Mouse (Mus musculus) T-helper 2 cell (primary cell): ENCODE results near the gene Gm12185.
"Not testable (repeated sequence)": the region's sequence is repeated elsewhere in the genome, so short reads cannot be mapped to it uniquely, and the experiment has no call there.

Source experiments
- in situ Hi-C: fragments of 300-600 bp; cut with MboI, MseI; formaldehyde crosslinking; loops from one replicate; pipeline ENCODE4 v1.15.1; 2025; ENCODE audit warnings: high pct_unique_total_duplicates

Gene Gm12185

DNA sequence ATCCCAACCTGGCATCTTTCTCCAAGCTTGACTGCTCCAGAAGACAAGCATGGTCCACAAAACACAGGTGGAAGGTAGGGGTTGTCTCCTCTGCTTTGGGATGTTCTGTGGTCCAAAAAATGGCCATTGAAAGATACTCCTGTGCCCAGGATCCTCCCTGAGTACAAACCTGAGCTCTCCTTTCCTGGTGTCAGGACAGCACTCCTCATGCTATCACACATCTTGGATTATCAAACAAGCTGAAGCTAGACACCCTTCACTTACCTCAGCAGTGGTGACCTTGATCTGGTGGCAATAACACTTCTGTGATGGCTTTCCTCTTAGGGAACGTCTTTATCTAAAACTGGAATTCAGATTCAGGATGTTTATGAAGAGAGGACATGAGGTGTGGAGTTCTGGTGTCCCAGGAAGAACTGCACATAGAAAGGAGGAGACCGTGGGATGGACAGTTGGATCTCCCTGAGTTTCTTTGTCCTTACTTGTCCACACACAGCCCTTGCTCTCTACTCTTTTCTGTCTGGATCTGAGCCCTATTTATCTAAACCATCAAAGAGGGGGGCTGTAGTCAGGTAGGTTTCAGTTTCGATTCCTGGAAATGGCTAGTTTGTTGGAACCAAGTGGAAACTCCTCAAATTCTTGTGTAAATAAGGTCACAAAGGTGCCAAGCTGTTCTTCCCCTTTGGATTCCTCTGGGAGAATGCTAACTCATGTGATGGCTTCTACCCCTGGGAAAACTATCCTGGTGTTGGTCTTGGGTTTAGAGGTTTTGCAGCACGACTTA lies at the start of gene Gm12185:
Gene Gm12185, minus strand, starts transcription at position 487 of the 781 bp plus-strand sequence.
- in situ Hi-C loops: loop anchor here (5.0 kb wide), 1 partner anchor 65 kb away; no protein-coding TSS in a partner anchor

DNA sequence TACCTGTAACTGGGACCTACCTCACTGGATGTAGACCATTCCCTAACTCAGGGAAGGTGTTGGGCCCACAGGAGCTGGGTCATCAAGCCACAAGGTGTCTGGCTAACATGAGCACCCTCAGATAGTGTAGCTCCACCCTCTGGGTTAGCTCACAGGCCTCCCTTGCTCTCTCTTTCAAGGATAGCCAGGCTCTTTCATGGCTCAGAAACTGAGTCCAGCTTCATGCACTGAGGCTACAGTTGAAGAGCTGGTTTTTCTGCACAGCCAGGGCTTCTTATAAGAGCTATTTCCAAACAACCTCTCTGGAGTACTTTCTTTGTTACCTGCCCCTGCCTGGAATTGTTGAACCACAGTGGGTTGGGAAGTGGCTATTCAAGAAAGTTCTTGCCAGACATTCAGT lies 20.0 kb upstream of the Gm12185 start:
- in situ Hi-C loops: not testable (repeated sequence)

- in situ Hi-C loops: loop anchor here (5.0 kb wide), 1 partner anchor 74 kb away; no protein-coding TSS in a partner anchor
Measured at GRCm38 (mm10) chr11:49006785-49007184, 14.8 kb upstream of the Gm12185 start.

GRCm38 (mm10) chr11:49006317-49006716 lies 14.3 kb upstream of the Gm12185 start:
- in situ Hi-C loops: loop anchor here (5.0 kb wide), 1 partner anchor 74 kb away; no protein-coding TSS in a partner anchor

GRCm38 (mm10) chr11:49000411-49000810 lies 8.4 kb upstream of the Gm12185 start:
- in situ Hi-C loops: not testable (repeated sequence)

GRCm38 (mm10) chr11:48994018-48994417 lies 2.0 kb upstream of the Gm12185 start, which contains the start of gene Tgtp1:
Gene Tgtp1 (minus strand): TSS chr11:48994172.
- in situ Hi-C loops: loop anchor here (5.0 kb wide), 1 partner anchor 63 kb away; no protein-coding TSS in a partner anchor

DNA sequence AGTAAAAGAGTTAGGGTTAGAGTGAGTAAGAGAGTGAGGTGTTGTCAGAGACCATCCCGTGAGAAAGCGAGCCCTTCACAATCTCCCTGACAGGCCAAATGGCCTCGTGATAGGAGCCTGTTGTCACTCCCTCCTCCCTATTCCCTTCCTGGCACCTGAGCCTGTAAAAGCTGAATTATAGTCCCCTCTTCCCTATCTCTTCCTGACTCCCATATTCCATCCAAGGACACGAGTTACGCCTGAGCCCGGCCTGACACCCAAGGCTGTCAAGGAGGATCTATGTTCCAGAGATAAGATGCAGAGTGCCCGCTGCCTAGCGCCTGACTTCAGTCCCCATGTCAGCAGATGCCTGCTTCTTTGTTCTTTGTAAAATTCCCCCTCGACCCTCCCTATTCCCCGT lies 1.3 kb upstream of the Gm12185 start:
- in situ Hi-C loops: loop anchor here (5.0 kb wide), 1 partner anchor 64 kb away; no protein-coding TSS in a partner anchor

DNA sequence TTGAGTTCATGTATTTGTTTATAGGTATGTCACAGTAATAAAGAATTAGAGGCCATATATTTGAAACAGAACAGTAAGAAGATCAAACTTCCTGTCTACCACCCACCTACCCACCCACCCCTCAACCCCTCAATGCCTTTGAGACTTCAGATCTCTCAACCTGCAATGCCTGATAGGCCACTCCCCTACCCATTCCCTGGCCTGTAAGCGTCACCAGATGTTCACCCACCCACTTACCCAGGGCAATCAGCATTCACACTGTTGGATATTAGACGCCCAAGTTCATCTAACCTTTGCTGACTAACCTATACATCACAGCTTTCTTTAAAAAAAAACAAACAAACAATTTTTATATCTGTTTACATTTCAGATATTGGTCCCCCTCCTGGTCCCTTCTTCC lies 2.0 kb downstream of the Gm12185 start:
- in situ Hi-C loops: loop anchor here (5.0 to 10.0 kb wide), 2 partner anchors 67 to 95 kb away; no protein-coding TSS in a partner anchor

DNA sequence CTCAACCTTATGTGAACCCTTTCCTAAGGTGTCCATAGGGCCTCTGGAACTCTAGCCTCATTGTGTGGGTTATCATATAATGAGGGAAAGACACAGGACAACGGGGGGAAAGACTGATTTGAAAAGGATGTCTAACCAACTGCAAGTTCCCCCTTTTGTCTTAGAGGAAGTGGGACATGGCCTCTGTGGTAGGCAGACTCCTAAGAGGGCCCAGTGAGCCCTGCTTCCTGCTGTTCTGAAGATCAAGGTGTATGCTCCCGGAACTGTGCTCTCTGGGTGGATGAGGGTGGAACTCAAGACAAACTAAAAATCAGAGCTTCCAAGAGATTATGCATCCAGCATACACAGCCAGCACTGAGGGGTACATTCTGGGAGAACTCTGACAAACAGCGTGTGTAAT lies 3.8 kb downstream of the Gm12185 start:
- in situ Hi-C loops: loop anchor here (10.0 kb wide), 1 partner anchor 97 kb away; no protein-coding TSS in a partner anchor

DNA sequence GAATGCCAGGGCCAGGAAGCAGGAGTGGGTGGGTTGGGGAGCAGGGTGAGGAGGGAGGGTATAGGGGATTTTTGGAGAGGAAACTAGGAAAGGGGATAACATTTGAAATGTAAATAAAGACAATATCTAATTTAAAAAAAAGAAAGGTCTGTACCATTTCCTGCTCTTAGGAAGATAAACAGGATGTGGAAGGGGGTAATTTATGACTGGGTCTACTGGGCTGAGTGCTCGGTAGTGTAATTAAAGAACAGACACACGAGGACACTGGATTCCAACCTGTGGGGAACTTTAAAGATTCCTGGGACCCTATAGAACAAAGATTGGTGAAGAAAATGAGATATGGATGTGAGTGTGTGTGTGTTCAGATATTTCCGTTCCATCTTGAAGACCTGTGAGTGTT lies 9.2 kb downstream of the Gm12185 start:
- in situ Hi-C loops: loop anchor here (10.0 kb wide), 1 partner anchor 102 kb away; no protein-coding TSS in a partner anchor

- in situ Hi-C loops: loop anchor here (10.0 kb wide), 1 partner anchor 105 kb away; no protein-coding TSS in a partner anchor
Measured at GRCm38 (mm10) chr11:48980052-48980451, 12.0 kb downstream of the Gm12185 start.

DNA sequence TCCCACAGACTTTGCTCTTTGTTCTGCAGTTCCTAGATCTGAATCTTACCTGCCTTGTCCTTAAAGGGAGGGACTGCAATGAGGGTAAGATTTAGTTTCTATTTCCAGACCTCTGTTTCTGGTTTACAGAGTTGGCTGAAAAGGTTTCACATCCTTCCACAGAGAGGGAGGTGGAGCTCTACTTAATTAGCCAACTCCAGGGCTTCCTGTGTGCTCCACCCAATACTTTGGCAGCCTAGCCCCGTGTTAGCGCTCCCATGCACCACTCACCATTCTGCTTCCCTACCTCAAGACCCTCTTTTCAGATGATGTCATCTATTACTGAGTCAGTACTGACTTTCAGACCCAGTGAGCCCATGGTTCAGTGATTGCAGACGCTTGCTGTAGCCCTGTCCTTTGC lies 12.8 kb downstream of the Gm12185 start, which contains the start of gene 9930111J21Rik1:
Gene 9930111J21Rik1, minus strand, starts transcription at position 148 of the 400 bp plus-strand sequence.
- in situ Hi-C loops: not testable (repeated sequence)

DNA sequence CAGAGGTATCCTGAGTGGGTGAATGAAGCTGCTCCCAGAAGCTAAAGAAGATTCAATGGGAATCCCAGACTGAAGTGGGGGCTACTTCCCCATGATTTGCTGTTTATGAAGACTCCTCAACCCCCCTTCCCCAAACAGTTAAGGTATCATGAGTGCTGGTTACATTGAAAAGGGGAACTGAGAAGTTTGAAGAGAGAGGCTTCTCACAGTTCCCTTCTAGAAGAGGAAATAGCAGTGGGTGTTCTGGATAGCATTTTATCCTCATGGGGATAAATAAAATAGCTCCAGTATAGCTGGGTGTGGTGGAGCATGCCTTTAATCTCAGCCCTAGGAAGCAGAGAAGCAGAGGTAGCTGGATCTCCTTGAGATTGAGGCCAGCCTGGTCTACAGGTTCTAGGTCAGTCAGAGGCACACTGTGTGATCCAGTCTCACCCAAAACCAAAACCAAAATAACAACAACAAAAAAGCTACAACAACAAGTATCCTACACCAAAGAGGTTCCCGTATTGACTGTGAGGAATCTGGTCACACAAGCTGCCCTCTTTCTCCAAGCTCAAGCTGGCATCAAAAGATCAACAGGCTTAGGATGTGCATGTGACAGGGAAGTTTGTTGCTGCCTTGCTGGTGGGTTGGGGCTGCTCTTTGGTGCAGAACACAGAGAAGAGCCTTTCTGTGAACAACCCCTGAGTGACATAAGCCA lies 13.6 kb downstream of the Gm12185 start, which contains the start of gene Olfr56:
Gene Olfr56, plus strand, starts transcription at position 650 of the 700 bp plus-strand sequence.
- in situ Hi-C loops: not testable (repeated sequence)

DNA sequence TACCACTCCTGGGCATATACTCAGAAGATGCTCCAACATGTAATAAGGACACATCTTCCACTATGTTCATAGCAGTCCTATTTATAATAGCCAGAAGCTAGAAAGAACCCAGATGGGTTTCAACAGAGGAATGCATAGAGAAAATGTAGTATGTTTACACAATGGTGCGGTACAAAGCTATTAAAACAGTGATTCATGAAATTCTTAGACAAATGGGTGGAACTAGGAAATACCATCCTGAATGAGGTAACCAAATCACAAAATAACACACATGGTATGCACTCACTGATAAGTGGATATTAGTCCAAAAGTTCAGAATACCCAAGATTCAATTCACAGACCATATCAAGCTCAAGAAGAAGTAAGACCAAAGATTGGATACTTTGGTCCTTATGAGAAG lies 17.3 kb downstream of the Gm12185 start:
- in situ Hi-C loops: not testable (repeated sequence)

DNA sequence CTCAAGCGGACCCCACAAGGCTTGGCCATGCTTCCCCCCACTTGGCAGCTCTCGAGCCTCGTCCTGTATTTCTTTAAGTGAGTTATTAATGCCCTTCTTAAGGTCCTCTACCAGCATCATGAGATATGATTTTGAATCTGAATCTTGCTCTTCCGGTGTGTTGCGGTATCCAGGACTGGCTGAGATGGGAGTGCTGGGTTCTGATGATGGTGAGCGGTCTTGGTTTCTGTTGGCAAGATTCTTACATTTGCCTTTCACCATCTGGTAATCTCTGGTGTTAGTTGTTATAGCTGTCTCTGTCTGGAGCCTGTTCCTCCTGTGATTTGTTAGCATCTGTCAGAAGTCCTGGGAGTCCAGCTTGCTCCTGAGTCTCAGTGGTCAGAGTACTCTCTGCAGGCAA lies 45.9 kb downstream of the Gm12185 start, which contains the start of gene Psme2b:
Gene Psme2b, minus strand, starts transcription at position 101 of the 400 bp plus-strand sequence.
- in situ Hi-C loops: not testable (repeated sequence)

DNA sequence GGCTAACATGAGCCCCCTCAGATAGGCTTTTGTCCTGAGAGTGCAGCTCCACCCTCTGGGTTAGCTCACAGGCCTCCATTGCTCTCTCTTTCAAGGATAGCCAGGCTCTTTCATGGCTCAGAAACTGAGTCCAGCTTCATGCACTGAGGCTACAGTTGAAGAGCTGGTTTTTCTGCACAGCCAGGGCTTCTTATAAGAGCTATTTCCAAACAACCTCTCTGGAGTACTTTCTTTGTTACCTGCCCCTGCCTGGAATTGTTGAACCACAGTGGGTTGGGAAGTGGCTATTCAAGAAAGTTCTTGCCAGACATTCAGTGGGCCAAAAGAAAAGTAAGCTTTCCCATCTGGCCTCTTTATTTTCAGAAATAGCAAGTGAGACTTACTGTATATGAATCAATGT lies 52.7 kb downstream of the Gm12185 start:
- in situ Hi-C loops: not testable (repeated sequence)

- in situ Hi-C loops: not testable (repeated sequence)
Measured at GRCm38 (mm10) chr11:48935291-48935690, 56.7 kb downstream of the Gm12185 start.

DNA sequence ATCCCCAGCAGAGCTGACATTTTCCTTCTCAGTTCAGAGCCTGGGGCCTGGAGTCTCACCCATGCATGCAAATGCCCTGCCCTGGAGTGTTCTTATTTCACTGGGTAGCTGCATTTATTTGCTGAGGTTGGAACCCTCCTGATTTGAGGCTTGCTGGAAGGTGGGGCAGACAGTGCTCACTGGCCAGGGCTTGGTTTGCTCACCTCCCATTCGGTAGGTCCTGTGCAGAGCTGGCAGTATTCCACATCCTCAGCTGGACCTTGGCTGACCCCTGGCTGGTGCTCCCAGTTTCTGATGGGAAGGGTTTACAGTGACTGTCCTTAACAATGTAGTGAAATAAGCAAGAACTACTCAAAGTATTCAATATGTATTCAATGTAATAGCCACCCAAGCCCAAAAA lies 58.1 kb downstream of the Gm12185 start:
- in situ Hi-C loops: loop anchor here (5.0 kb wide), 1 partner anchor 73 kb away; no protein-coding TSS in a partner anchor

DNA sequence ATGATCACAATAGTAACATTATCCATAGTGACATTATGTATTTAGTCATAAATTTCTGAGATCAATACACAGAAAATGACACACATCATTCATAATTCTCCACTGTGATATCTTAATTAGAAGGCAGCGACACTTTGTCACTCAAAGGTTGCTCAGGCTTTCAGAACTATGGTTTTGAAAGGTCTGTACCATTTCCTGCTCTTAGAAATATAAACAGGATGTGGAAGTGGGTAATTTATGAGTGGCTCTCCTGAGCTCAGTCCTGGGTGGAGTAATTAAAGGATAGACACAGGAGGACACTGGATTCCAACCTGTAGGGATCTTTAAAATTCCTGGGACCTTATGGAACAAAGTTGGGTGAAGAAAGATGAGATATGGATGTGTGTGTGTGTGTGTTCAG lies 58.6 kb downstream of the Gm12185 start:
- in situ Hi-C loops: loop anchor here (5.0 kb wide), 1 partner anchor 74 kb away; no protein-coding TSS in a partner anchor

GRCm38 (mm10) chr11:48928068-48928467 lies 64.0 kb downstream of the Gm12185 start:
- in situ Hi-C loops: not testable (repeated sequence)

- in situ Hi-C loops: not testable (repeated sequence)
Measured at GRCm38 (mm10) chr11:48926437-48926836, 65.6 kb downstream of the Gm12185 start.

DNA sequence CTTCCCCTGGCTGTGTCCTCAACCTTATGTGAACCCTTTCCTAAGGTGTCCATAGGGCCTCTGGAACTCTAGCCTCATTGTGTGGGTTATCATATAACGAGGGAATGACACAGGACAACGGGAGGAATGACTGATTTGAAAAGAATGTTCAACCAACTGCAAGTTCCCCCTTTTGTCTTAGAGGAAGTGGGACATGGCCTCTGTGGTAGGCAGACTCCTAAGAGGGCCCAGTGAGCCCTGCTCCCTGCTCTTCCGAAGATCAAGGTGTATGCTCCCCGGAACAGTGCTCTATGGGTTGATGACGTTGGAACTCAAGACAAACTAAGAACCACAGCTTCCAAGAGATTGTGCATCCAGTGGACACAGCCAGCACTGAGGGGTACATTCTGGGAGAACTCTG lies 68.2 kb downstream of the Gm12185 start:
- in situ Hi-C loops: not testable (repeated sequence)
